Mouse (Mus musculus): ENCODE data around the gene Serinc3.

GRCm38 (mm10) chr2:163590996-163591395 lies 53.9 kb downstream of the Serinc3 start:
- TF ChIP-seq MAX (IDR thresholded peaks at IDR 0.05; ENCODE audit: low read depth) = no peak
- no peak for TF ChIP-seq TCF12 (IDR thresholded peaks at IDR 0.05; ENCODE audit: insufficient read depth, poor library complexity, severe bottlenecking)

Data from myocyte (in vitro differentiated cells).